Mouse (Mus musculus) left cerebral cortex, postnatal 36 days (tissue): ENCODE results near the gene Large1. TPM values are rescaled to one million over a fixed set of nuclear protein-coding genes. Genes with fewer than 3 reads are reported as not detected.
"Not testable (repeated sequence)": the region's sequence is repeated elsewhere in the genome, so short reads cannot be mapped to it uniquely, and the experiment has no call there.

ENCODE experiments used
- DNase-seq, 2 experiments: peaks; one replicate each; pipeline ENCODE4 v3.0.0; 2021 to 2022; ENCODE audit warnings: low spot score in 2 of 2, mixed read lengths in 1 of 2
- intact Hi-C: fragments of 180-260 bp; cut with DNase I; formaldehyde crosslinking; loops from one replicate; pipeline ENCODE4 v1.15.1; 2025
- total RNA-seq, 2 experiments: library from RNA; stranded (reverse); gene quantifications; 2 replicates each; pipeline ENCODE4 v1.2.3; 2021

The Large1 gene
- total RNA-seq, 2 experiments from 2014 or later, result 151 to 163 TPM

GRCm38 (mm10) chr8:73077746-73078145 is 275.6 kb downstream of the Large1 start:
- DNase-seq, intact Hi-C loops: not testable (repeated sequence)

- no peak for DNase-seq
- intact Hi-C loops, result no loop called here
Observed at GRCm38 (mm10) chr8:73061410-73061809, 291.9 kb downstream of the Large1 start.

GRCm38 (mm10) chr8:73054726-73055125 is 298.6 kb downstream of the Large1 start:
- DNase-seq, result no peak
- intact Hi-C loops, result no loop called here

GRCm38 (mm10) chr8:73053878-73054277 is 299.5 kb downstream of the Large1 start:
- intact Hi-C loops, result no loop called here
- no peak for DNase-seq

- intact Hi-C loops, result no loop called here
- no peak for DNase-seq
Observed at GRCm38 (mm10) chr8:73052414-73052813, 300.9 kb downstream of the Large1 start.

GRCm38 (mm10) chr8:73048136-73048535 is 305.2 kb downstream of the Large1 start:
- intact Hi-C loops, result no loop called here

GRCm38 (mm10) chr8:73029787-73030186 is 323.6 kb downstream of the Large1 start:
- no peak for DNase-seq
- intact Hi-C loops, result no loop called here

More at GRCm38 (mm10) chr8:73048136-73048535, 305.2 kb downstream of the Large1 start:
- no peak for DNase-seq

GRCm38 (mm10) chr8:73018241-73018640 is 335.1 kb downstream of the Large1 start:
- no peak for DNase-seq
- intact Hi-C loops, result no loop called here

GRCm38 (mm10) chr8:73017601-73018000 is 335.7 kb downstream of the Large1 start:
- DNase-seq, result no peak
- intact Hi-C loops, result no loop called here

- intact Hi-C loops, result no loop called here
- DNase-seq, result no peak
Observed at GRCm38 (mm10) chr8:73016303-73016702, 337.0 kb downstream of the Large1 start.

- intact Hi-C loops, result loop anchor here (5.0 to 10.0 kb wide), 3 partner anchors 345 to 1927 kb away; partner anchors contain the start of gene Large1
- DNase-seq, result peak in 1 of 2 experiments; percentile 20
Observed at GRCm38 (mm10) chr8:73007489-73007888, 345.9 kb downstream of the Large1 start.

GRCm38 (mm10) chr8:73003858-73004257 is 349.5 kb downstream of the Large1 start:
- peak in 1 of 2 experiments; percentile 19 for DNase-seq

GRCm38 (mm10) chr8:72993831-72994230 is 359.5 kb downstream of the Large1 start:
- no peak for DNase-seq
- intact Hi-C loops, result no loop called here

More at GRCm38 (mm10) chr8:73003858-73004257, 349.5 kb downstream of the Large1 start:
- intact Hi-C loops, result loop anchor here (10.0 kb wide), 2 partner anchors 1851 to 1931 kb away; no protein-coding TSS in a partner anchor

GRCm38 (mm10) chr8:72990425-72990824 is 362.9 kb downstream of the Large1 start:
- DNase-seq, result no peak
- intact Hi-C loops, result no loop called here

- DNase-seq, result no peak
- intact Hi-C loops, result no loop called here
Observed at GRCm38 (mm10) chr8:72982832-72983231, 370.5 kb downstream of the Large1 start.

GRCm38 (mm10) chr8:72955074-72955473 is 398.3 kb downstream of the Large1 start:
- no peak for DNase-seq
- intact Hi-C loops, result no loop called here

GRCm38 (mm10) chr8:72941393-72941792 is 411.9 kb downstream of the Large1 start:
- intact Hi-C loops, DNase-seq: not testable (repeated sequence)

GRCm38 (mm10) chr8:72919182-72919902 is 434.0 kb downstream of the Large1 start:
- intact Hi-C loops, result no loop called here
- no peak for DNase-seq

- DNase-seq, result no peak
- intact Hi-C loops, result no loop called here
Observed at GRCm38 (mm10) chr8:72905491-72905890, 447.8 kb downstream of the Large1 start.

GRCm38 (mm10) chr8:72901591-72901990 is 451.7 kb downstream of the Large1 start:
- intact Hi-C loops, result no loop called here
- no peak for DNase-seq

- no peak for DNase-seq
- intact Hi-C loops, result no loop called here
Observed at GRCm38 (mm10) chr8:72899321-72899720, 454.0 kb downstream of the Large1 start.
